Mouse (Mus musculus) C2C12 (cell line): ENCODE results near the gene Foxn4. TPM values are rescaled to one million over a fixed set of nuclear protein-coding genes. Genes with fewer than 3 reads are reported as not detected.

ENCODE experiments used
- H3K27me3 ChIP-seq: one replicate; pipeline ENCODE4 v1.6.1; 2011; ENCODE audit not compliant: control insufficient read depth, insufficient read depth, insufficient read length
- H3K36me3 ChIP-seq: one replicate; pipeline ENCODE4 v1.6.1; 2011; ENCODE audit not compliant: control insufficient read depth, insufficient read depth
- H3K4me3 ChIP-seq: one replicate; pipeline ENCODE4 v1.5.1; 2011; ENCODE audit warnings: mild to moderate bottlenecking, control low read depth; ENCODE audit not compliant: poor library complexity, insufficient read depth, severe bottlenecking
- H3K79me2 ChIP-seq: one replicate; pipeline ENCODE4 v1.6.1; 2011; ENCODE audit not compliant: control insufficient read depth, insufficient read depth
- H3K79me3 ChIP-seq: one replicate; pipeline ENCODE4 v1.6.1; 2011; ENCODE audit warnings: low read depth, control low read depth
- H3ac ChIP-seq: one replicate; pipeline ENCODE3; 2011; ENCODE audit warnings: low read depth; ENCODE audit not compliant: control insufficient read depth, insufficient read length
- CEBPB ChIP-seq: IDR thresholded peaks from one replicate; pipeline ENCODE4 v1.6.1; 2011; ENCODE audit warnings: low read depth, mild to moderate bottlenecking, control low read depth, moderate library complexity
- CTCF ChIP-seq: IDR thresholded peaks from one replicate; pipeline ENCODE4 v1.5.1; 2011; ENCODE audit not compliant: control insufficient read depth, insufficient read depth, insufficient read length
- FOSL1 ChIP-seq: IDR thresholded peaks from one replicate; pipeline ENCODE4 v1.8.0; 2011; ENCODE audit warnings: mild to moderate bottlenecking, low read length; ENCODE audit not compliant: poor library complexity, insufficient read depth, severe bottlenecking
- MAX ChIP-seq: IDR thresholded peaks from one replicate; pipeline ENCODE4 v1.6.1; 2011; ENCODE audit warnings: mild to moderate bottlenecking, control low read depth
- MYOD1 ChIP-seq: IDR thresholded peaks from one replicate; pipeline ENCODE4 v1.6.1; 2011; ENCODE audit warnings: low read depth; ENCODE audit not compliant: control insufficient read depth, insufficient read length
- MYOG ChIP-seq: IDR thresholded peaks from one replicate; pipeline ENCODE4 v1.6.1; 2011; ENCODE audit not compliant: control insufficient read depth, insufficient read length; ENCODE audit errors: extremely low read depth
- USF1 ChIP-seq: IDR thresholded peaks from one replicate; pipeline ENCODE4 v1.6.1; 2011; ENCODE audit warnings: low read depth, mild to moderate bottlenecking, control low read depth, moderate library complexity
- polyA plus RNA-seq: library from polyadenylated mRNA; unstranded; fragments of >200 nt; fragmentation: generic; extraction: Trizol; gene quantifications from one replicate; pipeline ENCODE4 v1.2.1, GENCODE M21; 2012; ENCODE audit warnings: missing spikeins

Gene Foxn4
- polyA plus RNA-seq, 1 experiment: not detected

DNA sequence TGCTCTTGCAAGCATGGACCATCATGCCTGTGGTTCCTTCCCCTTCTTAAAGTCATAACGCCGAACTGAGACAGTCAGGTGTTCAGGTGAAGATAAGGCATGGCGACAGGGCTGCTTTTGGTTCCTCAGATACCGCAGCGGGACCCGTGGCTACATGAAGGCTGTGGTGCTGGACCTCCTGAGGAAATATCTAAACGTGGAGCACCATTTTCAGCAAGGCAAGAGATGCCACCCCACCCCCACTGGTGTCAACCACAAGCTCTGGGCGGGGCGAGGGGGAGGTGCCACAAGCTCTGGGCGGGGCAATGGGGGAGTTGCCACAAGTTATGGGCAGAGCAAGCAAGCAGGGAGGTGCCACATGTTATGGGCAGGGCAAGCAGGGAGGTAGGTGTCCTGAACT, 60.4 kb downstream of the Foxn4 start:
- H3K27me3 ChIP-seq: peaks cover 21% of the 10 kb centered on the region
- no peaks in the 10 kb centered on the region for H3K79me3 ChIP-seq
- no peaks in the 10 kb centered on the region for H3K79me2 ChIP-seq
- H3ac ChIP-seq: no peak overlapping the region
- TF ChIP-seq FOSL1 (no peak), CTCF (no peak), MYOG (no peak), MYOD1 (no peak), CEBPB (no peak), USF1 (no peak), MAX (no peak)
- no peaks in the 10 kb centered on the region for H3K36me3 ChIP-seq
- no peak overlapping the region for H3K4me3 ChIP-seq

- TF ChIP-seq CEBPB: no peak
- Histone ChIP-seq H3K4me3 (no peak overlapping the region), H3ac (no peak overlapping the region), H3K79me2 (no peaks in the 10 kb centered on the region), H3K36me3 (no peaks in the 10 kb centered on the region), H3K79me3 (no peaks in the 10 kb centered on the region), H3K27me3 (peaks cover 36% of the 10 kb centered on the region)
Observed at GRCm38 (mm10) chr5:114206158-114206557, 67.4 kb downstream of the Foxn4 start.

Other genes with a start within 250 kb of the Foxn4 start
- 11.2 TPM for gene Usp30, start 208.3 kb downstream of the Foxn4 start, polyA plus RNA-seq
- 0.04 TPM for gene Svop, start 182.2 kb downstream of the Foxn4 start, polyA plus RNA-seq
- 5.2 TPM for gene Alkbh2, start 145.6 kb downstream of the Foxn4 start, polyA plus RNA-seq
- gene Ung, start 143.4 kb downstream of the Foxn4 start, polyA plus RNA-seq: 13.7 TPM
- 0.26 TPM for gene Acacb, start 127.3 kb downstream of the Foxn4 start, polyA plus RNA-seq
- 2.2 TPM for gene Myo1h, start 15.4 kb upstream of the Foxn4 start, polyA plus RNA-seq
- gene Kctd10, start 106.7 kb upstream of the Foxn4 start, polyA plus RNA-seq: 243 TPM
- 42.1 TPM for gene Ube3b, start 106.8 kb upstream of the Foxn4 start, polyA plus RNA-seq
- 9.4 TPM for gene Mmab, start 170.3 kb upstream of the Foxn4 start, polyA plus RNA-seq
- gene Mvk, start 170.5 kb upstream of the Foxn4 start, polyA plus RNA-seq: 46.0 TPM